Mouse (Mus musculus) CD4-positive helper T cell, adult 2 months (primary cell): ENCODE measurements around the gene Tecpr1.
A peak's percentile ranks its signal among the peaks of the same experiment; 100 is the strongest.

Source experiments
- DNase-seq: peaks from one replicate; pipeline ENCODE4 v3.0.0-alpha.2; 2012; ENCODE audit warnings: low read depth, missing footprints, low spot score

The Tecpr1 gene

DNA sequence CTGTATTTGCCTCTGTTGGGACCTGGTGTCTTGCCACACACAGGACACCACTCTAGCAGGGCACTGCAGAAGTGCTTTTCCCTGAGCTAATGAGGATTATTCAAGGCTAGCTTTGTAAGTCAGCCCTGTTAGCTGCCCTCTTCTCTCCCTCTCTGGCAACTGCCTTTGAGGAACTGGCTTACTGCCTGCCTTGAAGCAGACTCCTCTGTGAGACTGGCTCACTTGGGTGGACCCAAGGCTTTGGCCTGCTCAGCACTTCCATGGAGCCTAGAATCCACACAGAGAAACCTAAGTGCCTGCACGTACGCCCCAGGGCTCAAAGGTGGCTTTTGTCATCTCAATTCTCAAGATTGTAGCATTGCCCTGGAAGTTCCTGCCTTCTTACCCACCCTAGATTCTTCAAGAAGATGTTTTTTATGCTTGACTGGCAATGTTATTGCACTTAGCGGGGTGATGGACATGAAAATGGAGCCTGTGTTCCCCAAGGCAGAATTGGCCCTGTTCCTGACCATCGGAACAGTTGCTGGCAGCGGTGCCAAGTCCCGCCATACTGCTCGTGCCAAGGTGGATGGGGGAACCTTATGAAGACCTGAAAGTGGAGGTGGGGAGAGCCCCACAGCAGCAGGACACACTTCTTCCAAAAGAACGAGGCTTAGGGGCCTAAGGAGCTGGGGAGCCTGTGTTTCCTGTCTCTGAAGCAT lies 54.0 kb downstream of the Tecpr1 start:
- no peak for DNase-seq

DNA sequence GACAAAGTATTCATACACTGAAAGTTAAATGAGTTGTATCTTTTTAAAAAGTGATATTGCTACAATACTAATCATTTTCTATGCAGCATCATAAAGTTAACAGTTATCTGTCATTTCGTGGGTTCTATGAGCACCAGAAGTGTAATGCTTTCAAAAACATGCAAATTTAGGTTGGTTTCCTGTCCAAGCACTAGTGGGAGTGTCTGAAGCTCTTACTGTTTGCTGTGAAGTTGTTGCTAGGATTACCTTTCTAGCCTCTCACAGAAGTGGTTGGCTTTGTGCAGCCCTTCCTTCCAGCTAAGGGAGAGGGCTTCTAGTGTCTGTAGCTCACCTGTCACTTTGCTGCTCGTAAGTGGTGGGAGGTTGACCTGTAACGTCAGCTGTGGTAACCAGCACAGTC lies 57.7 kb downstream of the Tecpr1 start:
- peak; percentile 45 for DNase-seq

DNA sequence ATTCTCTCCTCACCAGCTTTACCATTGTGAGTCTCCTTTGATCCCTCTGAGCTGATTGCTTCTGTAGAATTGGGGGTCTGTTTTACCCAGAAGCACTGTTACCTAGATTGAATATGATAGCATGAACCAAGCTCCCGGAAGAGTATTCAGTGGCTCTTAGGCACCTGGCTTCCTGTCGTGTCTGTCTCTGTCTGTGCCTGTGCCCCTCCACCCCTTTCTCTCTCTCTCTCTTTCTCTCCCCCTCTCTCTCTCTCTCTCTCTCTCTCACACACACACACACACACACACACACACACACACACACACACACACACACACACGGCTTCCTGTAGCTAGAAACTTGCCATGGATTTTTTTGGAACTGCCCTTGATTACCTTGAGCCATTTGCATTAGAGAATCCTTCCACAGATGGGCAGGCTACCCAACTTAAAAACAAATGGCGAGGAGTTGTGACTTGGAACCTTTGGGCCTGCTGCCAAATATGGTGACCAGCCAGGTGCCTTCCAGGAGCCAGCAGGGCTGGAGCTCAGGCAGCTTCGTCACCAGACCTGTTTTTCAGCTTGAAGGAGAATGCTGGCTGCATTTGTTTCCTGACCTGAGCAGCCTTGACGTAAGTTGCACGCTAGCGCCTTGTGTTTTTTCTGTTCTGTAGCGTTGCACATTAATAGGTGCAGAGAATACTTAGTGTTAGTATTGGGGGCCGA lies 60.5 kb downstream of the Tecpr1 start:
- DNase-seq, result peak; percentile 12

DNA sequence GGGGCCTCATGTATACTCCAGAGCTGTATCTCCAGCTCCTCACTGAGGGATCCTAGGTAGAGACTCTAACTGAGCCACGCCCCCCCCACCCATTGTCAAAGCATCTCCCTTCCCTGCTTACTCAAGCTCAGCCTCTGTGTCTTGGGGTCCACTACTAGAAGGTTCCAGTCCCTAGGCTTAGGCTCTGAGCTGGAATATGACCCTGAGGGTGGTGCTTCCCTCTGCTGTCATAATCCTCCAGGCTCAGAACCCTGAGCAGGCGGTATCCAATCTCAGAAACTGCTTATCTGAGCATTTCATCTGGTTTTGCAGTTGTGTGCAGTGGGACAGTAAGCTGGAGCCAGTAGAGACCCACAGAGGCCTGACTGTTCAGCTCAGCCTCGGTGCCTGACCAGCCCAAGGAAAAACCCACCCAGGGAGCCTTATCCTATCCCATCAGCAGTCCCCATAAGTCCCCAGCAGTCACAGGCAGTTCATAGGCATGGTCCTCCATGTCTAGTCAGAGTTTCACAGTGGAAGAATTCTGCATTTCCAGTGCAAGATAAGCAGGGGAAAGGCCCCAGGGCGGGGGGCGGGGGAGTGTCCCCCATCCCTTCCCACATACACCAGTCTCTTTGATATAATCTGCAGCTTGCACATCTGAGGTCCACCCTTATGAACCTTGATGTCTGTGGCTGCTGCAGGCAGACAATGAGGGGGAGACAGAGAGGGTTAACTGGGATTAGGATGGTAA lies 61.2 kb downstream of the Tecpr1 start:
- DNase-seq, result no peak

DNA sequence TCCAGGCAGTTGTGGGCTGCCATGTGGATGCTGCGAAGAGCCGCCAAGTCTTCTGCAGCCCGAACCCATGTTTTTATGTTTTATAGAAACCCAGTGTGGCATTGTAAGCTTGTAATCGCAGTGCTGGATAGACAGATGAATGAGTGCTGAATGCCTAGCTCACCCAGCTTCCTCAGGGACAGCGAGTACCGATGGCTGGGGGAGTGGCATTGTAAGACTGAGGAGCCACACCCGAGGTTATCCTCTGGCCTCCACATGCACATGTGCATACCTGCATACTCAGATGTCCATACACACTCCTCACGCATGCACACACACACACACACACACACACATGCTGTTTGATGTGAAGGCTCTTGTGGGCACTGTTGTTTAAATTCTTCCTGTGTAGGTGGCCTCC lies 64.3 kb downstream of the Tecpr1 start:
- DNase-seq, result no peak

DNA sequence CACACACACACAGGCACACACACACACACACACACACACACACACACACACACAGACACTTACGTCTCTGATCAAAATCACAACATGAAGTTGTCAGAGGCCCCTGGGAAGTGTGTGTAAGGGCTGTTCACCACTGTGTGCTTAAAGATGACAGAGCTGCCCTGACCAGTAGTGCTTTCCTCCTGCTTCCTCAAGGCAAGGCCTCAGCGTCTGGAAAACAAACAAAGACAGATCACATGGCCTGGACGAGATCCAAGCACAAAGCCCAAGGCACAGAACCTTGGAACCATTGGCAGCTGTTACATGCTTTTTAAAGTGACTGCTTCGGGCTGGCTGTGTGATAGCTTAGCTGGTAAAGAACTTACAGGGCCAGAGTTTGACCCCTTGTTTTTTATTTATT lies 64.8 kb downstream of the Tecpr1 start:
- DNase-seq, result no peak

DNA sequence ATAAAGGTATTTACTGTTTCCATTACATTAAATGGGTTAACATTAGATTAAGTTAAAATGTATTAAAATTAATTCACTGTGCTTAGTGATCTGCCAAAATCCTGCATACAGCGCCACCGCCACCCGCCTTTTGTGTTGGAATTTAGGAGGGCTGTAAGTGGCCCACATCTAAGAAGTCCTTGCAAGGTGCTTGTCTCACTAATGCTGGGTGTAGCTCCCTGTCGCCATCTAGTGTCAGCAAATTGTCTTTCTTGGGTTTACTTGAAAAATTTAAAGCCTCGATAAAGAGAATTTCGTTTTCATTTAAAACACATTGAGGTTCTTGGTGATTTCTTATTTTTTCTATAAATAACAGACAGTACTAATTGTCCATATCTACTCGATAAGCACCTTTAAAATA lies 68.9 kb downstream of the Tecpr1 start:
- DNase-seq, result peak; percentile 78

DNA sequence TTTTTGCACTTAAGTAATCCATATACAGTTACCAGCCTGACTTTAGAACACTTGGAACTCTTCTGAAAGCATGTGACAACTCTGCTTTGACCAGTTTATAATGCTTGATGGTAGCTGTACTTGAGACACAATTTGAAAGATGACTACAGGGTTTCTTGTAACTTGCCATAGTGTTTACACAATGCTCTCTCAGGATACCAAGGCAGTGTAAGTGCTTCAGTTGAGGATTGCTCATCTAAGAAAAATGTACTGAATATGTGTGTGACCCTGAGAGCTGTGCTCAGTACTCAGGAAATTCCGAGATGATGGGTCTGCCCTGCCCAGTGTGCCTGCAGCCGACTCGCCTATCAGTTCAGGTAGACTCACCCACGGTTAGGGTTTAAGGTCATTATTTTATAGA lies 72.1 kb downstream of the Tecpr1 start:
- no peak for DNase-seq

DNA sequence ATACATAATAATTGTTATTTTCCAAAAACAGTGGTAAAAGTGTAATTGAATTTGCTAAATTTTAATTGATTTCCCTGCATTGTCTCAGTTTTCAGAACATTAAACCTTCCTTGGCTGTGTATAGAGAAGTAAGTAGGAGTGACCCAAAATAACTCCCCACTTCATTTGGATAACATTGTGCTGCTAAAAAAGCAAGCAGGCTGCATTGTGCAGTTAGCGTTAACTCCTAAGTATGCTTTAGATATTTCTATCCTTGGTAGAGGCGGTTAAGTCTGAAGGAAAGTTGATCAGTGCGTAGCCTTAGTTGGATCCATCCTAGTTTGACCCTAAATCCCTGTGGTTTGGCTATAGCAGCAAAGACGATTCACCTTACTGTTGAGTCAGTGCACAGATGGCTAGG lies 73.9 kb downstream of the Tecpr1 start:
- DNase-seq, result no peak

DNA sequence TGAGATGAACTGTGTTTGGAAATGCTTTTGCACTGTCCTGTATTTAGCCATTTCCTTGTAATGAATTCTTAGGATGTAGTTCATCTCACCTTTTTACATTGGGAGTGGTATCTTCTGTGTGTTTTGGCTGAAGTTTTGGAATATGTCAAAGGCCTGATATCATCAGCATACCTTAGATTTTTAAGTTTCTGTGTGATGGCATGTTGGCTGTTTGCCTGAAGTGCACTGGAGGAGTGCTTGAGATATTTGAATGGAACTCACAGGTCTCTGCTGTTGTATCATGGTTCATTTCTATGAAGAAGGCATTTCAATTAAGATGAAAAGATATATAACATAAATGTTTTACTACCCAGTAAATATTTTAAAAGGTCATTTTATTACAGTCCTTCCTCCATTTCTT lies 76.5 kb downstream of the Tecpr1 start:
- DNase-seq, result no peak
